Mouse (Mus musculus) embryonic facial prominence, embryonic 12.5 days (tissue): ENCODE measurements around the gene Akap8. TPM values are rescaled to one million over a fixed set of nuclear protein-coding genes. Genes with fewer than 3 reads are reported as not detected.

ENCODE experiments used
- ATAC-seq: fragments of 200-750 bp; cut with Nextera tagmentation; 2 replicates; pipeline ENCODE4 v1.8.0; 2017; ENCODE audit not compliant: insufficient number of reproducible peaks, insufficient read depth, low FRiP score, low TSS enrichment
- H3K27ac ChIP-seq: fragments of 300-500 bp; sonication (generic); 2 replicates; pipeline ENCODE4 v1.5.1; 2016; ENCODE audit warnings: mild to moderate bottlenecking
- H3K27me3 ChIP-seq: fragments of 300-500 bp; sonication (generic); 2 replicates; pipeline ENCODE4 v1.6.1; 2016; ENCODE audit warnings: mild to moderate bottlenecking, moderate library complexity
- H3K36me3 ChIP-seq: fragments of 300-500 bp; sonication (generic); 2 replicates; pipeline ENCODE4 v1.6.1; 2016; ENCODE audit warnings: mild to moderate bottlenecking
- H3K4me1 ChIP-seq: fragments of 300-500 bp; sonication (generic); 2 replicates; pipeline ENCODE4 v1.6.1; 2016
- H3K4me2 ChIP-seq: fragments of 300-500 bp; sonication (generic); replicated peaks from 2 replicates; pipeline ENCODE4 v1.6.1; 2016; ENCODE audit warnings: mild to moderate bottlenecking, moderate library complexity
- H3K4me3 ChIP-seq: fragments of 300-500 bp; sonication (generic); 2 replicates; pipeline ENCODE4 v1.5.1; 2016; ENCODE audit warnings: mild to moderate bottlenecking
- H3K9ac ChIP-seq: fragments of 300-500 bp; sonication (generic); 2 replicates; pipeline ENCODE4 v1.6.1; 2016; ENCODE audit warnings: mild to moderate bottlenecking, moderate library complexity
- H3K9me3 ChIP-seq: fragments of 300-500 bp; sonication (generic); 2 replicates; pipeline ENCODE4 v1.6.1; 2016; ENCODE audit warnings: mild to moderate bottlenecking, moderate library complexity
- WGBS: fragments of 180-500 bp; shearing (Covaris S2); methylation state at CpG from one replicate; pipeline ENCODE4 v1.1.7; 2016; 5-methylcytosine and 5-hydroxymethylcytosine counted together
- polyA plus RNA-seq: library from polyadenylated mRNA; unstranded; fragments of >200 nt; fragmentation: Nextera tagmentation; extraction: Ambion mirVana; gene quantifications from 2 replicates; pipeline ENCODE4 v1.2.1, GENCODE M21; 2016

The Akap8 gene
- polyA plus RNA-seq, 1 experiment from 2014 or later, result 145 TPM

GRCm38 (mm10) chr17:32315560-32315959, 5.5 kb downstream of the Akap8 start:
- ATAC-seq, result no peak
- WGBS, result 96% methylated on average over 5 of the region's 5 CpGs
- no peaks in the 10 kb centered on the region for H3K9me3 ChIP-seq
- H3K27me3 ChIP-seq, result no peaks in the 10 kb centered on the region
- H3K4me3 ChIP-seq, result no peak overlapping the region
- peaks cover 8% of the 10 kb centered on the region for H3K4me1 ChIP-seq
- H3K4me2 ChIP-seq, result no peak overlapping the region
- H3K27ac ChIP-seq, result no peak overlapping the region
- H3K9ac ChIP-seq, result no peak overlapping the region
- peaks cover 80% of the 10 kb centered on the region for H3K36me3 ChIP-seq

GRCm38 (mm10) chr17:32313892-32314291, 7.1 kb downstream of the Akap8 start:
- Histone ChIP-seq H3K27ac (no peak overlapping the region), H3K27me3 (no peaks in the 10 kb centered on the region), H3K9ac (no peak overlapping the region), H3K4me1 (peaks cover under 1% of the 10 kb centered on the region), H3K36me3 (peaks cover 96% of the 10 kb centered on the region), H3K9me3 (no peaks in the 10 kb centered on the region), H3K4me3 (no peak overlapping the region), H3K4me2 (no peak overlapping the region)
- no peak for ATAC-seq
- WGBS, result 85% methylated on average over 5 of the region's 5 CpGs

DNA sequence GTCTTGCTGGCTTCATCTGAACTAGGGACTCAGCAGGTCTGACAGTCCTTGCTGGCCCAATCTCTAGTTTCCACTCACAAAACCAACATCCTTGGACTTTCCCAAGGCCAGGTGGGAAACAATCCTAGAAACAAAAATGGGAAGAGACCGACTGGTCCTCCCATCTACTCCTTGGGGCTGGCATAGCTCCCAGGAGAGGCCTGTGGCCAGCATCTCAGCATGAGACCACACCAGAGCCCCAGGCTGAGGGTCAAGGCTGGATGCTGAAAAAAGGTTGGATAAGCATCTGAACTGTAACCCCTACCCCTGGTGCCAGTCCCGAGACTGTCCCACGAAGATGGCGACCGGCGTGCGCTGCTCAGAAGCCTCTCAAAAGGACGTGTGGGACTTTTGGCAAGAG, 8.2 kb downstream of the Akap8 start:
- Histone ChIP-seq H3K27ac (no peak overlapping the region), H3K9me3 (no peaks in the 10 kb centered on the region), H3K36me3 (peaks cover 99% of the 10 kb centered on the region), H3K4me2 (no peak overlapping the region), H3K4me3 (no peak overlapping the region), H3K27me3 (no peaks in the 10 kb centered on the region), H3K9ac (no peak overlapping the region), H3K4me1 (no peaks in the 10 kb centered on the region)
- 96% methylated on average over 8 of the region's 8 CpGs for WGBS
- no peak for ATAC-seq

DNA sequence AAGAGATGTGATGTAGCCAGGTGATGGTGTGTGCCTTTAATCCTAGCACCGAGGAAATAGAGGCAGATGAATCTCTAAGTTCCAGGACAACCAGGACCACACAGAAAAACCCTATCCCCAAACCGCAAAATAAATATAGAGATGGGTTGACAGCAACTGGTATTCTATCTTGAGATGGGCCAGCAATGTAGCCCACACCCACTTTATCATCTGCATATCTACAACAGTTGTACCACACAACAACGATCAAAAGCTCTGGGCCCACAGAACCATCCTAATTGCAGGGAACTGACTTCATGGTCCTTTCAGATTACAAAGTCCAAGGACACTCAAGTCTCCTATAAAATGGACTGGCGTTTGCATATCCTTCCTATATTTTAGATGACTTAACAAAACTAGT, 13.1 kb downstream of the Akap8 start:
- Histone ChIP-seq H3K27ac (no peak overlapping the region), H3K4me1 (no peaks in the 10 kb centered on the region), H3K4me2 (no peak overlapping the region), H3K4me3 (no peak overlapping the region), H3K36me3 (peaks cover 98% of the 10 kb centered on the region), H3K27me3 (no peaks in the 10 kb centered on the region), H3K9ac (no peak overlapping the region), H3K9me3 (no peaks in the 10 kb centered on the region)
- no peak for ATAC-seq
- WGBS, result 88% methylated on average over 4 of the region's 4 CpGs

- Histone ChIP-seq H3K4me2 (no peak overlapping the region), H3K4me3 (no peak overlapping the region), H3K36me3 (0 out of 2 replicates have a peak, but pooled peaks cover 2% of the 10 kb centered on the region), H3K9me3 (no peaks in the 10 kb centered on the region), H3K9ac (no peak overlapping the region), H3K27me3 (no peaks in the 10 kb centered on the region), H3K27ac (no peak overlapping the region), H3K4me1 (no peaks in the 10 kb centered on the region)
- no peak for ATAC-seq
- WGBS, result 80% methylated on average over 1 of the region's 1 CpGs
Observed at GRCm38 (mm10) chr17:32298125-32298524, 22.9 kb downstream of the Akap8 start.

GRCm38 (mm10) chr17:32295901-32296300, 25.1 kb downstream of the Akap8 start:
- H3K36me3 ChIP-seq, result no peaks in the 10 kb centered on the region
- no peak for ATAC-seq
- H3K9ac ChIP-seq, result no peak overlapping the region
- H3K4me1 ChIP-seq, result no peaks in the 10 kb centered on the region
- H3K27ac ChIP-seq, result no peak overlapping the region
- H3K4me2 ChIP-seq, result no peak overlapping the region
- H3K4me3 ChIP-seq, result no peak overlapping the region
- H3K9me3 ChIP-seq, result no peaks in the 10 kb centered on the region
- H3K27me3 ChIP-seq, result no peaks in the 10 kb centered on the region
- 81% methylated on average over 2 of the region's 2 CpGs for WGBS

DNA sequence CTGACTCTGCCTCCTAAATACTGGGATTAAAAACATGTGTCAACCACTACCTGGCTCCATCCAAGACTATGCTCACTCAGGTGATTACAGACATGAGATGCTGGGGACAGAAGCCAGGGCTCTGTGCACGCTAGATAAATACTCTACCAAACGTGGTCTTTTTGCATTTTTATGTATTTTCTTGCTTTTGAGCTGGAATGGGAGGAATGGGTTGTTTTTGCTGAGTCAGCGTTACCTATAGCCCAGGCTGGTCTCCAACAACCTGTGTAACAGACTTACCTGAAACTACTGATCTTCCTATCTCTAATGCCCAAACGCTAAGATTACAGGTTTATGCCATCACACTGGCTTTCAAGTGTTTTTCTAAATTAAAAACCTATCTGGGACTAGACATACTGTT, 25.9 kb downstream of the Akap8 start:
- no peaks in the 10 kb centered on the region for H3K36me3 ChIP-seq
- H3K4me2 ChIP-seq, result no peak overlapping the region
- H3K27me3 ChIP-seq, result no peaks in the 10 kb centered on the region
- no peak overlapping the region for H3K9ac ChIP-seq
- ATAC-seq, result no peak
- WGBS, result 83% methylated on average over 4 of the region's 4 CpGs
- no peaks in the 10 kb centered on the region for H3K4me1 ChIP-seq
- no peak overlapping the region for H3K4me3 ChIP-seq
- no peaks in the 10 kb centered on the region for H3K9me3 ChIP-seq
- H3K27ac ChIP-seq, result no peak overlapping the region

DNA sequence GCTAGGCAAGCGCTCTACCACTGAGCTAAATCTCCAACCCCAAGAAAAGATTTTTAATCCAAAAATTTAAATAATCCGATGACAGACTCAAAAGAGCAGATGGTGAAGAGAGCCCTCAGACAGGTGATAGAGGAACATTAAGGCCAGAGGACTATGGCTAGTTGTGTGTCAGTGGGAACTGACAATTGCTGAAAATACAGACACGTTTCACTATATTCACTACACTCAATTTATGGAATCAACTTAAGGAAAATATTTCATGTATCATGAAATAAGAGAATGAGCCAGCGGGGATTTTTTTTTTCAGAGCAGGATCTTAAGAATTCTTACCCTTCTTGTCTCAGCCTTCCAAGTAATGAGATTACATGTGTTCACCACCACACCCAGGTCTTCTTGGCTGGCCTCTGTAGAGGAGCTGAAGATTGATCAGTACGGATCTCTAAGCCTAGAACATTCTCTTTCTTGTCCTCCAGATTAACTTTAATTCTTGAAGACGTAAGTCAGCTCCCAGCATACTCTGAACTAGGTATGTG, 35.8 kb downstream of the Akap8 start:
- WGBS, result 51% methylated on average over 6 of the region's 6 CpGs
- peaks cover 26% of the 10 kb centered on the region for H3K4me1 ChIP-seq
- H3K36me3 ChIP-seq, result 0 out of 2 replicates have a peak, but pooled peaks cover 2% of the 10 kb centered on the region
- H3K27ac ChIP-seq, result peak overlapping the region; percentile 100
- no peak for ATAC-seq
- peak overlapping the region; percentile 98 for H3K9ac ChIP-seq
- peak overlapping the region; percentile 85 for H3K4me2 ChIP-seq
- no peaks in the 10 kb centered on the region for H3K9me3 ChIP-seq
- H3K4me3 ChIP-seq, result peak overlapping the region; percentile 80
- no peaks in the 10 kb centered on the region for H3K27me3 ChIP-seq

- Histone ChIP-seq H3K27me3 (no peaks in the 10 kb centered on the region), H3K27ac (peak within 1 kb of the TSS; percentile 100), H3K9me3 (no peaks in the 10 kb centered on the region), H3K9ac (peak within 1 kb of the TSS; percentile 98), H3K4me1 (peaks cover 26% of the 10 kb centered on the region), H3K36me3 (0 out of 2 replicates have a peak, but pooled peaks cover 2% of the 10 kb centered on the region), H3K4me2 (peak within 1 kb of the TSS; percentile 85), H3K4me3 (peak within 1 kb of the TSS; percentile 80)
- WGBS, result under 1% methylated on average over 90 of the region's 100 CpGs
- ATAC-seq, result peak; percentile 73
Observed at GRCm38 (mm10) chr17:32284262-32285137, 36.5 kb downstream of the Akap8 start, which contains the start of gene Brd4. Gene Brd4, minus strand, starts transcription at chr17:32284722.

DNA sequence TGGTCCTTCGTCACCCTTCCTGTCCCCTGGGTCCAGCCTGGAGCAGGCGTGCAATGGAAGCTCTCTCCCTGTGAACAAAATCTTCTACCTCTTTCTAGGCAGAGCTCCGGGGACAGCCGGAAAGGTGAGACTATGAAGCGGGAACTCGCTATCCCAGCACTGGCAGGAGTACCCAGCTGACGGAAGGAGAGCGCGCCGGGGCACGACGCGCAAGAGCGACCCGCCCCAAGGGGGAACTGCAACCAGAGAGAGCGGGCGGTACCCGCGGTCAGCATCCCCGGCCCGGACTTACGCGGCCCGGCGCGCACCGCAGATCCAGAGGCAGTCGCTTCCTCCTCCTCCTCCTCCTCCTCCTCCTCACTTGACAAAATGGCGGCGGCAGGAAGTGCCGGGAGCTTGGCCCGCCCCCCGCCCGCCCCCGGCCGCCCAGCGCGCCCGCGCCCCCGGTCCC, 37.2 kb downstream of the Akap8 start:
- Histone ChIP-seq H3K4me3 (peak overlapping the region; percentile 80), H3K27ac (peak overlapping the region; percentile 100), H3K9me3 (no peaks in the 10 kb centered on the region), H3K27me3 (no peaks in the 10 kb centered on the region), H3K9ac (peak overlapping the region; percentile 98), H3K4me2 (peak overlapping the region; percentile 85), H3K36me3 (no peaks in the 10 kb centered on the region), H3K4me1 (peaks cover 26% of the 10 kb centered on the region)
- ATAC-seq, result peak; percentile 77
- WGBS, result under 1% methylated on average over 26 of the region's 41 CpGs

DNA sequence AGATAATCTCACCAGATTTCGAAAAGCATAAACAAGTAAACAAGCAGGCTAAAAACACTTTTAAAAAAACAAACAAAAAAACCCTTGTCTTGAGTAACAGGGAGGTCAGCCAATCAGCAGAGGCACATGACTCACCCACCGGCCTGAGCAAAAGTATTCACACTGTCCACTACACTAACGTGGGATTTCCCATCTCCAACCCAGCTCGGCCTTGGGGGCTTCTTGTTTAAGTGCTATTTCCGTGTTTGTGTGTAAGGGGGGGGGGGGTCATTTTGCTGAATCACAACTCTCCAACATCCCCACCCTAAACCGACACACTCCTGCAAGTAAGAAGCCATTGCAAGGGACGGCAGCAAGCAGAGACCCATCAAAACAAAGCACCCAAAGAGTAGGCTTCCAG, 37.7 kb downstream of the Akap8 start:
- no peaks in the 10 kb centered on the region for H3K9me3 ChIP-seq
- WGBS, result 10% methylated on average over 7 of the region's 7 CpGs
- peak; percentile 24; the same call in 1 of the 2 replicates for ATAC-seq

More for the DNA sequence above, 37.7 kb downstream of the Akap8 start:
- Histone ChIP-seq H3K27me3 (no peaks in the 10 kb centered on the region), H3K4me2 (peak overlapping the region; percentile 85), H3K36me3 (no peaks in the 10 kb centered on the region), H3K9ac (peak overlapping the region; percentile 98), H3K4me3 (peak overlapping the region; percentile 80), H3K4me1 (peaks cover 26% of the 10 kb centered on the region), H3K27ac (peak overlapping the region; percentile 100)
